Mouse (Mus musculus) spleen, adult 18-20 months (tissue): ENCODE measurements around the gene Phf21a.

Source experiments
- DNase-seq, 2 experiments: peaks; one replicate each; pipeline ENCODE4 v3.0.0; 2022; ENCODE audit warnings: mixed read lengths in 2 of 2

Gene Phf21a

GRCm38 (mm10) chr2:92312542-92312941 is 219.6 kb downstream of the Phf21a start:
- DNase-seq, result no peak

GRCm38 (mm10) chr2:92314031-92314430 is 221.1 kb downstream of the Phf21a start:
- no peak for DNase-seq

- no peak for DNase-seq
Observed at GRCm38 (mm10) chr2:92316652-92317051, 223.7 kb downstream of the Phf21a start.

DNA sequence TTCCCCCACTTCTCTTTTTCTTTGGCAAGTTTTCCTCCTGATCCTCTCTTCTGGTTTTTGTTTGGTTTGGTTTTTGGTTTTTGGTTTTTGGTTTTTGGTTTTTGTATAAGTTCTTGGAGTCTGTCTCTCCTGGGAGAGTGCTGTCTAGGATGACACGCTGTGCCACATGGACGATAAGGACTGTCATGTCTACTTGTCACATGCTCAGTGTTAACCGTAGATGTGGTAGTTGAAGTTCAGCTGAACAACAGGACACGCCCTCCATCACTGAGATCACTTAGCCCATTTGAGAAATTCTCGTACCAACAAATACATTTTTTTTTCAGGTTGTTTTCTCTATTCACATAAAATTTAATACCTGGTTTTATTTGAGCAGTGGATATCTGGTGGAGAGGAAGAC is 224.3 kb downstream of the Phf21a start:
- no peak for DNase-seq

DNA sequence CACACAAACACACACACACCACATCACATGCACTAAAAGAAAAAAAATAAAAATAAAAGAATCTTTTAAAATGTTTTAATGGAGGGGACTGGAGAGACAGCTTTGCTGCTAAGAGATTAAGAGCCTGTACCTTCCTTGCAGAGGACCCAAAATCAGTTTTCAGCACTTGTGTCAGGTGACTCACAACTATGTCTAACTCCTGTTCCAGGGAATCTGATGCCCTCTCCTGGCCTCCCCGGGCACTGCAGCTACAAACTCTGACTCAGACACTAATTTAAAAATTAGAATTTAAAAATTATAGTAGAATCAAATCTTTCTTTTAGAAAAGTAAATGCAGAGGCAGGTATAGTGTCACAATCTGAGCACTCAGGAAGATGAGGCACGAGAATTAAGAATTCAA is 229.8 kb downstream of the Phf21a start:
- DNase-seq, result peak in 1 of 2 experiments; percentile 58

DNA sequence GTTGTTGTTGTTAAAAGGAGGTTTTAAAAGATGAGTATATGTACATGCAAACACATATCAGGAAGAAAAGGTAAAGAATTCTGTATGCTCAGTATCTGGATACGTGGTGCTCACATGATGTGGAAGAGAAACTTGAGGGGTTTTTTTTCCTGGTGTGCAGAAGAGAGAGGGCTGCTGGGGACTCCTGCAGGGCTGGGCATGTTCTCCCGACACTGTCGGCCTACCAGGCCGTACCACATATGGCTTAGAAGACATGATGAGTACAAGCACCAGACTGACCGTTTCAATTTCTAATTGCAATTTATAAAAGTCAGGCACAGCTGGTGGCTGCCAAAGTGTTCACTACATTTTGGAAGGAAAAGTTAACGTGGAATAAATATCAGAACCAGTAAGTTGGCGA is 232.8 kb downstream of the Phf21a start:
- DNase-seq, result no peak

DNA sequence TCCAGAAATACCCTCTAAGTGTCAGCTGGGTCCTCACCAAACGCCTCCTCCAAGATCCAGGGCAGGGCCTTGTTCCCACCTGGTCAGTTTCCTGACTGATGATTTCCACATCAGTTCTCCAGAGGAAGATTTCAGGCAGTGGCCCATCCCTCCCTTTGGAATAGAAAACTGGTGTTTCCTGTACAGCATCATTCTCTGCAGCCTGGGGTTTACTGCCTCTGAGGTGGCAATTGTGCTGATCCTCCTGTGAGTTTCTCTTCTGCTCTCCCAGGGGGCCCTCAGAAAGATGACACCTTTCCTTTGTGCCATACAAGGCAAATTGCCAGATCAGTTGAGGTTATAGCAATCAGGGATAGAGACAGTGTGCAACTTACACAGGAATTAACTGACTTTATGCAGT is 233.3 kb downstream of the Phf21a start:
- no peak for DNase-seq

DNA sequence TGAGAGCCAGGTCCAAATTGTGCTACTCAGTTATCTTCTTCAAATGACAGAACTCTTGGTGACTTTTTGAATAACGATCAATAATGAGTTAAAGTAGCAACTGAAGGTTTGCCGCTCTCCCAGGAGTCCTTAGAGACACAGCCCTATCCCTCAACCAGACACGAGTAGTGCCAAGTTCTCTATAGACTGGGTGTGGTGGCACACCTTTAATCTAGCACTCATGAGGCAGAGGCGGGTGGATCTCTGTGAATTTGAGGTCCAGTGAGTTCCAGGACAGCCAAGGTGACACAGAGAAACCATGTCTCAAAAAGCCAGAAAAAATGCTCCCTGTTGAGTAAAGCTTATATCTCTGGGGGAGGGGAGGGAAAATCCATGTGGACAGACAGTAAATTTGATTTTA is 234.7 kb downstream of the Phf21a start:
- DNase-seq, result no peak

GRCm38 (mm10) chr2:92328206-92328605 is 235.3 kb downstream of the Phf21a start:
- no peak for DNase-seq

DNA sequence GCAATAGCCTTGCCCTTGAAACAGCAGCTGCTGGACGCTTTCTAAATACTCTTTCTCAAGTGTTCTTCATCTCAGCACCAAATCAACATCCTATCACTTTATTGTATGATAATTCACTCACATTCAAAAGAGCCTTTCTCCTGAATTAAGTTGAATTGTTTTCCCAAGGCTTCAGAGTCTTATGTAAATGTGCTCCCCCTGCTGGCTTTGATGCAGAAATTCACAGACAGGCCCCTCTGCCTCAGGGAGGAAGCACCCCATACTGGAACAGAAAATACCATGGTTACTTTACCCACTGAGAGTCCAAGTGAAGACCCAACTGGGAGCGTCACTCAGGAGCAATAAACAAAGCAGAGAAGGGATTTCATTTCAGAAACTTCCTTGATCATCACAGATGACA is 237.9 kb downstream of the Phf21a start:
- peak in 1 of 2 experiments; percentile 11 for DNase-seq

DNA sequence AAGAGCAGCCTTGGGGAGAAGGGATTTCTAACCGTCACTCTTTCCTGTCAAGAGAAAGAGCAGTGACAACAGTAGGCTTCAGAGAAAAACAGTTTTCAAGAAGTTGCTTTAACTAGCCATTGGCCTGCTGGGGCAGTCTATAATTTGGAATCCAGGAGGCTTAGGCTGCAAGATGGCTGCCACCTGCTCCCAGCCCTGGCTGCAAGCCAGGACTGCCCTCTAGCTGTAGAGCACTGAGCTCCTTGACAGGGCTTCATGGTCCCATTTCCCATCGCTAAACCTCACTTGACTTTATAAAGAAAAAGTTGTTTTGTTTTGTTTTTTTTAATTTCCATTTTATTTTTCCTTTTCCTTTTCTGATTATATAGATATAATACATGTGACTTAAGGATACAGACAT is 238.5 kb downstream of the Phf21a start:
- DNase-seq, result no peak

DNA sequence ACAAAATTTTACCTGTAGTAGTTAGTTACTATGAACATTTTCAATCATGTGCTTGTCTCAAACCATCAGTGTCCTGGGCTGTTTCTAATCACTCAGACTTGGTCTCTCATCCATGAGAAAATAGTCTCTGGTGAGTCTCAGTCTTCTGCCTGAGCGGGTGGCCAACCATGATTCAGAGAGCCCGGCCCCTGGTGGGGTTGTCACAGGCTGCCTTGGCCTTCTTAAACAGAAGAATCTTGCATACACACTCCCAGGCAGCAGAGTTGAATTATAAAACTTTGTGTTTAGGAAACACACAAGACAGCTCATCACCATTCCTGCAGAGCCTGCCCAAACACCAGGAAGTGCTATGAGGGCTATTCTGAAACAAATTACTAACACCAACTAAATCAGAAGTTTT is 239.0 kb downstream of the Phf21a start:
- no peak for DNase-seq

DNA sequence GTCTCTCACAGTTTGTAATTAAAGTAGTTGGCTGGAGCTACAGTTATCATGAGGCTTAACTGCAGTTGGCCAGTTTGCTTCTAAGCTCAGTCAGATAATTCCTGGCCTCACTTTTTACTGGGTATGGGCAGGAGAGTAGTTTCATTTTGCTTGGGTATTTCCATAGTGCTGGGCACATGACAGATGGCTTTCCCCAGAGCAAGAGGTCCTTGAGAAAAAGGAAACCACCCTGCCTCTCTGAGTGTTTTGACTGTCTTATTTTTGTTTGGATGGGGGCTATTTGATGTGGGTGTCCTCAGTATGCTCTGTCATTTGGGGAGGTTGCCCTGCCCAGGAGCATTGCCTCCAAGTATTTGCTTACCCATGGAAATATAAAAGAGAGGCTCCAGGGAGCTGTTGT is 249.5 kb downstream of the Phf21a start:
- no peak for DNase-seq

DNA sequence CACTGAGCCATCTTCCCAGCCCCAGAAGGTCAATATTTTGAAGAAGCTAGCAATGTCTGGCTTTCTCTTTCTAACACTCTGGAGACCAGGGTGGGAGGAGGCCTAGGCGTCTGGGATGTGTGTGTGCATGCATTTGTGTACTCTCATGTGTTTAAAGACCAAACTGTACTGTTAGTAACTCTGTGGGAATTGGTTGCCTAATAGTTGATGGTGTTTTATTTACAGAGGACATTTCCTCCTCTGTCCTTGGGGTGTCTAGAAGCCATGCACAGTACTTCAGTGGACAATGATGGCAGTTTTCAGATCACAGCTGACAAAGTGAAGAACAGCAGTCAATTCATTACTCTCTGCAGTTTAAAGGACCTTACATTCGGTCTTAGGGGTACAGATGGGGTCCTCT is 254.3 kb downstream of the Phf21a start:
- DNase-seq, result no peak

GRCm38 (mm10) chr2:92349589-92350425 is 256.9 kb downstream of the Phf21a start:
- no peak for DNase-seq

DNA sequence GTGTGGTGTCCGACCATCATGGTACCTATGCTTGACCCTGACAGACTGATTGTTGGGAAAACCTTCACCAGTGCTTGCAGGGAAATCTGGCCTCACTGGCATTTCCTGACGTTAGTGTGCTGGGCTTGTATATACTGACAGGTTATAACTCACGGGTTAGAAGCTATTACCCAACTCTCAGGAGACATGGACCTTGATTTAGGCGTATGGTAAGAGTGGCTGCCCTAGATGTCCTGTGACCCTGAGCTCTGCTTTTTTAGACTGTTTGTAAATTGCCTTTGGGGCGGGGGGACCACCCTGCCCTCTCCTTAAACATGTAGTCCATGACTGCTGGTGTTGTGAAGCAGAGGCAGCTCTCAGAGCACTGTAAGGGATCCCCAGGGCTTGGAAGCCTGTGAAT is 257.8 kb downstream of the Phf21a start:
- DNase-seq, result no peak

GRCm38 (mm10) chr2:92353402-92353801 is 260.5 kb downstream of the Phf21a start:
- no peak for DNase-seq

DNA sequence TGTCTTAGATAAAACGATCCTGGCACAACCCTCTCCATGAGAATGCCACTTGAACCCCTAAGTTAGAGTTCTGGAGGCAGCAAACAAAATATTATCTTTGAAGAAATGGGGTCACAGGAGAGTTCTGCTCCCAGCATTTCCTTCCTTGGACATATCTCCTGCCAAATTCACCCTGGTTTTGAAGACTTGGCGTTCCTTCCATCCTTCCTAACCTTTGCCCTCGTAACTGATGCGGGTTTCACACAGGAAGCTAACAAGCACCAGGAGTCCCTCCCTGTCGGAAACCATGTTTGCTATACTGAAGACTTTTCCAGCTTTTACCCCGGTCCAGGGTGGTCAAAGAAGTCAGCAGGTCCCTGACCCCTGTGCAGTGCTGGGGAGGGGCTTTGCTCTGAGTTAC is 261.3 kb downstream of the Phf21a start:
- no peak for DNase-seq

DNA sequence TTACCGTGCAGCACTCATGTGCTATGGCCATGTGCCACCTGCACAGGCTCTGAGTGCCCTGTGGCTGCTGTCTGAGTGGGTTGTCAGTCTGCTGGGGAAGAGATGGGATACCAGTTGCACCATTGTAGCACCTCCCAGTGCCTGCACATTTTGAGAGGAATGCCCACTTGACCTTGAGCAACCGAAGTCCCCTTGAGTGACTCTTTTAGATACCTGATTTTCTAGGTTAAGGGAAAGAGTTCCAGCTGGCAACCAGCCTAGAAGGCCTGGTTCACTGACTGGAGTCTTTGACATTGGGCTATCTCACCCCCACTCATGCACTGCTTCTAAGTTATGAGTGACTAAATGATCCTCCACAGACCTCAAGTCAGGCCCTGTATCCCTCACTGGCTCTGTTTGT is 266.4 kb downstream of the Phf21a start:
- DNase-seq, result no peak

- no peak for DNase-seq
Observed at GRCm38 (mm10) chr2:92360186-92360823, 267.4 kb downstream of the Phf21a start.

DNA sequence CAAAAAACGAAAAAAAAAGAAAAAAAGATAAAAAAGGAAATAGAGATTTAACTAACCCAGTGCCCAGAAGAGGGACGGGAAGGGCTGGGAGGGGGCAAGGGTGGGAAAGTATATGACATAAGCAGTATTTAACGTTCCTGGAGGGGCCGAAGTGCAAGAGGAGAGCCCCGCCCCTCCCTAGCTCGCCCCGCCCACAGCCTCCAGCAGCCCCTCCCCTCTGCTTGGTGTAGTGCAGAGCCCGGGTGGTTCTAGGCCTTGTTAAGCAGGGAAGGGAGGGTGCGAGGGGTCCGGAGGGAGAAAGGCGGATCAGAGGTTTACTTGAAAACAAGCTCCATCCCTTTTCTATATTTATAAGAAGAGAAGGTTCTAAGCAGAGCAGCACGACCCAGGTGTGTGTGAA is 268.0 kb downstream of the Phf21a start:
- no peak for DNase-seq

GRCm38 (mm10) chr2:92361795-92362194 is 268.9 kb downstream of the Phf21a start:
- no peak for DNase-seq

GRCm38 (mm10) chr2:92362571-92363228 is 269.8 kb downstream of the Phf21a start:
- DNase-seq, result no peak

DNA sequence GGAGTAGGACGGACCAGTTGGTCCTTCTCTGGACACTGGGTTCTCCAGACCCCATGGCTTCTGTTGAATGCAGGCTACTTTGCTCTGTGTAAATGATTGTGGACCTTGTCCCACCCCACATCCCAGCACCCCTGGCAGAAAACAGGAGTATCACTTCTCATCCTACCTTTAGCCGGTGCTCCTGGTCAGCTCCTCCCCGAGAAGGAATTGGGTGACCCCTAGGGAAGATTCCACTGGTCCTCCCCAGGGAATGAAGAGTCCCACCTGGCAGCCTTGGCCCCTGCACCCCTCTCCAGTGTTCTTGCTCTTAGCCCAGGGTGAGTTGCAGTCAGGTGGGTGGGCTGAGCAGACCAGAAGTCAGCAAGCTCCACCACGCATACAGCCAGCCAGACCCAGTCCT is 271.2 kb downstream of the Phf21a start:
- no peak for DNase-seq
